Mouse (Mus musculus) midbrain, postnatal 0 days (tissue): ENCODE data around the gene Rhot2. TPM values are rescaled to one million over a fixed set of nuclear protein-coding genes. Genes with fewer than 3 reads are reported as not detected.
"Not testable (repeated sequence)": the region's sequence is repeated elsewhere in the genome, so short reads cannot be mapped to it uniquely, and the experiment has no call there.

Source experiments
- ATAC-seq: fragments of 200-750 bp; cut with Nextera tagmentation; 2 replicates; pipeline ENCODE4 v1.8.0; 2017; ENCODE audit warnings: moderate number of reproducible peaks, mild to moderate bottlenecking, moderate TSS enrichment, moderate library complexity; ENCODE audit not compliant: low FRiP score
- DNase-seq: peaks from one replicate; pipeline ENCODE4 v3.0.0-alpha.2; 2015; ENCODE audit warnings: low spot score
- H3K27ac ChIP-seq: fragments of 300-500 bp; sonication (generic); 2 replicates; pipeline ENCODE4 v1.5.1; 2014; ENCODE audit warnings: low read depth, mild to moderate bottlenecking, low read length, mixed read lengths
- H3K27me3 ChIP-seq: fragments of 300-500 bp; sonication (generic); 2 replicates; pipeline ENCODE4 v1.6.1; 2014; ENCODE audit warnings: low read length, control low read depth, mixed read lengths; ENCODE audit not compliant: insufficient read depth
- H3K36me3 ChIP-seq: fragments of 300-500 bp; sonication (generic); 2 replicates; pipeline ENCODE4 v1.6.1; 2014; ENCODE audit warnings: low read length, control low read depth, mixed read lengths; ENCODE audit not compliant: insufficient read depth
- H3K4me1 ChIP-seq: fragments of 300-500 bp; sonication (generic); 2 replicates; pipeline ENCODE4 v1.6.1; 2014; ENCODE audit warnings: mild to moderate bottlenecking, control low read depth, antibody characterized with exemption, low read length, mixed read lengths; ENCODE audit not compliant: insufficient read depth
- H3K4me2 ChIP-seq: fragments of 300-500 bp; sonication (generic); 2 replicates; pipeline ENCODE4 v1.6.1; 2014; ENCODE audit warnings: low read depth, mild to moderate bottlenecking, low read length, mixed read lengths; ENCODE audit not compliant: poor library complexity, severe bottlenecking
- H3K4me3 ChIP-seq: fragments of 300-500 bp; sonication (generic); 2 replicates; pipeline ENCODE4 v1.5.1; 2014; ENCODE audit warnings: low read depth, mild to moderate bottlenecking, low read length, moderate library complexity
- H3K9ac ChIP-seq: fragments of 300-500 bp; sonication (generic); replicated peaks from 2 replicates; pipeline ENCODE4 v1.6.1; 2014; ENCODE audit warnings: mild to moderate bottlenecking, low read length, moderate library complexity, mixed read lengths; ENCODE audit not compliant: poor library complexity, severe bottlenecking
- H3K9me3 ChIP-seq: fragments of 300-500 bp; sonication (generic); 2 replicates; pipeline ENCODE4 v1.6.1; 2016; ENCODE audit warnings: low read length, control low read depth
- CTCF ChIP-seq: IDR thresholded peaks from 2 replicates; pipeline ENCODE4 v1.5.1; 2016; ENCODE audit warnings: antibody characterized with exemption, mild to moderate bottlenecking
- WGBS: fragments of 180-500 bp; shearing (Covaris S2); extraction: QIAGEN DNeasy Blood & Tissue Kit; methylation state at CpG from one replicate; pipeline ENCODE4 v1.1.7; 2014; 5-methylcytosine and 5-hydroxymethylcytosine counted together
- polyA plus RNA-seq: library from polyadenylated mRNA; unstranded; fragments of >200 nt; fragmentation: Nextera tagmentation; extraction: Ambion mirVana; gene quantifications from 2 replicates; pipeline ENCODE4 v1.2.1, GENCODE M21; 2015
- total RNA-seq: library from RNA; depleted of rRNA; stranded (reverse); fragments of >200 nt; gene quantifications from 2 replicates; pipeline ENCODE4 v1.2.3, GENCODE M21; 2014

The Rhot2 gene
- total and polyA plus RNA-seq, 2 experiments from 2014 or later: 16.2 to 49.2 TPM

- peak overlapping the region; percentile 97 for H3K9ac ChIP-seq
- 29% methylated on average over 5 of the region's 5 CpGs for WGBS
- no peaks in the 10 kb centered on the region for H3K36me3 ChIP-seq
- peak overlapping the region; percentile 96 for H3K4me2 ChIP-seq
- H3K27me3 ChIP-seq: no peaks in the 10 kb centered on the region
- ATAC-seq (no peak; the same call in 1 of the 2 replicates), DNase-seq (no peak)
- H3K27ac ChIP-seq: peak overlapping the region; percentile 98
- TF ChIP-seq CTCF: no peak
- H3K4me3 ChIP-seq: peak overlapping the region; percentile 89
- H3K4me1 ChIP-seq: peaks cover 19% of the 10 kb centered on the region
- H3K9me3 ChIP-seq: no peaks in the 10 kb centered on the region
Observed at GRCm38 (mm10) chr17:25808028-25808427, 36.6 kb downstream of the Rhot2 start.

DNA sequence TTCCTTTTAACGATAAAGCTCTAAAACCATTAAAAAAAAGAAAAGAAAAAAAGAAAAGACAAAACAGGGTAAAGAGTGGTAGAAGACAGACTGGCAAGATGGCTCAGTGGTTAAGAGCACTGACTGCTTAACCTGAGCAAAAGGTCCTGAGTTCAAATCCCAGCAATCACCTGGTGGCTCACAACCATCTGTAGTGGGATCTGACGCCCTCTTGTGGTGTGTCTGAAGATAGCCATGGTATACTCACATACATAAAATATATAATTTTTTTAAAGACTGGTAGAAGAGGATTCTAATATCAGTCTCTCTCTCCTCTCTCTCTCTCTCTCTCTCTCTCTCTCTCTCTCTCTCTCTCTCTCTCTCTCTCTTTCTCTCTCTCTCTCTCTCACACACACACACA, 37.2 kb downstream of the Rhot2 start:
- H3K4me1 ChIP-seq: peaks cover 23% of the 10 kb centered on the region; the same call in 1 of the 2 replicates

GRCm38 (mm10) chr17:25806507-25806906, 38.1 kb downstream of the Rhot2 start:
- Histone ChIP-seq H3K9ac (no peak overlapping the region), H3K27me3 (no peaks in the 10 kb centered on the region), H3K4me3 (no peak overlapping the region), H3K36me3 (no peaks in the 10 kb centered on the region), H3K27ac (no peak overlapping the region), H3K9me3 (no peaks in the 10 kb centered on the region), H3K4me1 (peaks cover 27% of the 10 kb centered on the region; the same call in 1 of the 2 replicates), H3K4me2 (no peak overlapping the region)
- DNase-seq (no peak), ATAC-seq (no peak)
- WGBS: 93% methylated on average over 4 of the region's 4 CpGs
- TF ChIP-seq CTCF: no peak

More for the DNA sequence above, 37.2 kb downstream of the Rhot2 start:
- not testable (repeated sequence) for ATAC-seq, H3K4me3 ChIP-seq, H3K27ac ChIP-seq, H3K27me3 ChIP-seq, H3K36me3 ChIP-seq, DNase-seq, H3K4me2 ChIP-seq, H3K9ac ChIP-seq, H3K9me3 ChIP-seq
- peak; percentile 56 for TF ChIP-seq CTCF
- 40% methylated on average over 2 of the region's 2 CpGs for WGBS

- Histone ChIP-seq H3K4me3 (no peak overlapping the region), H3K27ac (peak overlapping the region; percentile 87), H3K36me3 (no peaks in the 10 kb centered on the region), H3K4me1 (peaks cover 14% of the 10 kb centered on the region; the same call in 1 of the 2 replicates), H3K9ac (peak overlapping the region; percentile 50), H3K4me2 (peak overlapping the region; percentile 40), H3K9me3 (no peaks in the 10 kb centered on the region), H3K27me3 (no peaks in the 10 kb centered on the region)
- WGBS: 3% methylated on average over 10 of the region's 10 CpGs
- DNase-seq (peak; percentile 94), ATAC-seq (peak; percentile 91)
- TF ChIP-seq CTCF: no peak
Observed at GRCm38 (mm10) chr17:25802825-25803517, 41.7 kb downstream of the Rhot2 start.

DNA sequence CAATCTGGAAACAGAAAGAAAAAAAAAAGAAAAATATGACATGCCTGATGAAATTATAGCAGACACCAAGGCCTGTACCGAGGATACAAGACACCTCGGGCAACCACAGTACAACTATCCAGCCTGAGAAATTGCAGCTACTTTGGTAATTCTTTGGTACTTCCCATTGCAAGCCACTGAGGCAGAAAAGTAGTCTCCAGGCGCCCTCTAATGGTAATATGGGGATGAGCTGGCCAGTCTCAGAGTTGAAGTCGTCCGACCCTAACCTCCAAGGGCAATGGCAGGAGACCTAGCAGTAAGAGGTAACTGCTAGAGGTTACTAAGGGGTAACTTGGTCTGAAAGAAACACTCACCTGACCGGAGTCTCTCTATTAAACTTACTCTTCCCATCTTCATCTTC, 43.6 kb downstream of the Rhot2 start:
- TF ChIP-seq CTCF: peak; percentile 89
- H3K9me3 ChIP-seq: no peaks in the 10 kb centered on the region
- ATAC-seq (no peak), DNase-seq (peak; percentile 84)
- no peak overlapping the region for H3K4me2 ChIP-seq
- H3K4me1 ChIP-seq: peaks cover 14% of the 10 kb centered on the region; the same call in 1 of the 2 replicates
- H3K27me3 ChIP-seq: peaks cover 11% of the 10 kb centered on the region; the same call in 1 of the 2 replicates
- WGBS: 5% methylated on average over 6 of the region's 6 CpGs
- no peak overlapping the region for H3K27ac ChIP-seq
- no peak overlapping the region for H3K4me3 ChIP-seq
- H3K9ac ChIP-seq: no peak overlapping the region
- H3K36me3 ChIP-seq: no peaks in the 10 kb centered on the region

DNA sequence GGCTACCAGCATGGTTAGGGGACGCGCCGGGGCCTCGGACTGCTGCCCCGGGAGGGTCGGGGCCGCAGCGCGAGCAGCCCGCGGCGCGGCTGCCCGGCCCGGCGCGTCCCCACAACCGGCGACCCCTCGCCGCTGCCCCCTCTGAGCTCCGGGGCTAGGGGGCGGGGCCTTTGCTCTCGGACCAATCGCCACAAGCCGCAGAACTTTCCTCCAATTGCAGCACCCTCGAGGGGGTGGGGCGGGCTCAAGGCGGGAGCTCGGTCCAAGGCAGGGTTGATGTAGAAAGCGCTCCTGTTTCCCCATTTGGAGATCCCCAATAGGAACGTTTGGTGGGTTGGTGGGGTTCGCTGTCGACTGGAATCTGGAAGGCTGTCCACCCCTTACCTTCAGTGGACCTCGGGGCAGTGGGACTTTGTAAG, 47.7 kb downstream of the Rhot2 start, which contains the start of gene Metrn:
TSS of gene Metrn (minus strand) at position 186 of the 419 bp plus-strand sequence.
- H3K36me3 ChIP-seq: no peaks in the 10 kb centered on the region
- H3K27ac ChIP-seq: peak within 1 kb of the TSS; percentile 32; the same call in 1 of the 2 replicates
- DNase-seq (peak; percentile 78), ATAC-seq (no peak)
- 0% methylated on average over 27 of the region's 35 CpGs for WGBS
- H3K4me1 ChIP-seq: peaks cover 10% of the 10 kb centered on the region; the same call in 1 of the 2 replicates
- H3K4me2 ChIP-seq: peak within 1 kb of the TSS; percentile 79
- H3K9me3 ChIP-seq: no peaks in the 10 kb centered on the region
- no peak for TF ChIP-seq CTCF
- peaks cover 11% of the 10 kb centered on the region; the same call in 1 of the 2 replicates for H3K27me3 ChIP-seq
- peak within 1 kb of the TSS; percentile 51 for H3K4me3 ChIP-seq
- 0 out of 2 replicates have a peak within 1 kb of the TSS, but pooled peaks have one; percentile 36 for H3K9ac ChIP-seq
